Mouse (Mus musculus) spleen, postnatal 36 days (tissue): Measurements from ENCODE around the gene Marveld3.

Experiments used
- DNase-seq, 2 experiments: peaks; one replicate each; pipeline ENCODE4 v3.0.0; 2022; ENCODE audit warnings: low spot score in 2 of 2, mixed read lengths in 1 of 2

The Marveld3 gene

DNA sequence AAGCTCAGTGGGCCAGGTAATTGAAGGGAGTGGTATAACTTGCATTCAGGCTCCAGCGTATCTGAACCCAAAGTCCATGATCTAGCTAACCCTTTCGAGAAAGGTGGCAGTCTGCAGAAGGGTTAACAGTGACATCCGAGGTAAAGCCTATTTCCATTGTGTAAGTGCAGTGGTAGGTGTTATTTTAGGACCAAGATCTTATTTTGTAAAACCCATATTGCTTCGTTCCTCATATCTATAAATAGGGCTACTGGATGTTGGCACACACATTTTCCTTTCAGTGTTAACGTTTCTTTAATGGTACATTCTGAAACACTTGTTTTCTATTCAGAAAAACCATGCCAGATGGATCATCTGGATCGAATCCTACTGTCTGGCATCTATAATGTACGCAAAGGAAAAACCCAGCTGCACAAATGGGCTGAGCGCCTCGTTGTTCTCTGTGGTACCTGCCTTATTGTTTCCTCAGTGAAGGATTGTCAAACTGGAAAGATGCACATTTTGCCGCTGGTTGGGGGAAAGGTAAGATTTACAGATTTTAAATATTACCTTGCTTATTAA, 58.0 kb downstream of the Marveld3 start:
- no peak for DNase-seq

DNA sequence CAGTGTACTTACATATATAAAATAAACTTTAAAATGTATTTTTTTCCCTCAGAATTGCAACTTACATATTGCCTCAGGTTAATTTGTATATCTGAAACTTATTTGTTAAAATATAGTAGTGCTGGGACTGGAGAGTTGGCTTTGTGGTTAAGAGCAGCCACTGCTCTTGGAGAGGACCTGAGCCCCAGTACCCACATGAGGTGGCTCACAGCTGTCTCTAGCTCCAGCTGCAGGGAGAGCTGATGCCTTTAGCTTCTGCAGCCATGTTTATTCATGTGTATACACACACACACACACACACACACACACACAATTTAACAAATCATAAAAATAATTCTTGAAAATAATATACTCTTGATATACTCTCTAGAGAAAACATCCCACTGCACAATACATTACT, 59.6 kb downstream of the Marveld3 start:
- DNase-seq: no peak
